Mouse (Mus musculus) subcutaneous adipose tissue, adult 2 months (tissue): ENCODE results near the gene Gemin2. TPM values are rescaled to one million over a fixed set of nuclear protein-coding genes. Genes with fewer than 3 reads are reported as not detected.

Experiments
- polyA plus RNA-seq: library from polyadenylated mRNA; depleted of rRNA; stranded (reverse); fragments of >200 nt; gene quantifications from 2 replicates; pipeline ENCODE4 v1.2.3, GENCODE M21; 2012; ENCODE audit warnings: low replicate concordance; rRNA removed

Gemin2 gene
- 1.7 and 4.1 TPM in 2 replicates for polyA plus RNA-seq

DNA sequence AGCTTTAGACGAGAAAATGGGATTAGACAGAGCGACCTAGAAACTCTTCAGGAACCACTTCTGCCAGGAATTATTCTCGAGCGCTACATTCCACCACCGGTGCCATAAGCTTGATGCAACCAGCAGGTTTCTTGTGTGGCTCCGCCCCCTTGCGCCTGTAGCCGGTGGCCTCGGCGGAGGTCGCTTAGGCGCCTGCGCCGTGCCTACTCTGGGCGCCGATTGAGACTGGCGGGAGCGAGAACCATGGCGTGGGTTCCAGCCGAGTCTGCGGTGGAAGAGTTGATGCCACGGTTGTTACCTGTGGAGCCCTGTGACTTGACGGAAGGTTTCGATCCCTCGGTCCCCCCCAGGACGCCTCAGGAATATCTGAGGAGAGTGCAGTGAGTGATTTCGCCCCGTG, at the start of gene Gemin2:
TSS of gene Gemin2 (plus strand) at position 160 of the 400 bp plus-strand sequence.

DNA sequence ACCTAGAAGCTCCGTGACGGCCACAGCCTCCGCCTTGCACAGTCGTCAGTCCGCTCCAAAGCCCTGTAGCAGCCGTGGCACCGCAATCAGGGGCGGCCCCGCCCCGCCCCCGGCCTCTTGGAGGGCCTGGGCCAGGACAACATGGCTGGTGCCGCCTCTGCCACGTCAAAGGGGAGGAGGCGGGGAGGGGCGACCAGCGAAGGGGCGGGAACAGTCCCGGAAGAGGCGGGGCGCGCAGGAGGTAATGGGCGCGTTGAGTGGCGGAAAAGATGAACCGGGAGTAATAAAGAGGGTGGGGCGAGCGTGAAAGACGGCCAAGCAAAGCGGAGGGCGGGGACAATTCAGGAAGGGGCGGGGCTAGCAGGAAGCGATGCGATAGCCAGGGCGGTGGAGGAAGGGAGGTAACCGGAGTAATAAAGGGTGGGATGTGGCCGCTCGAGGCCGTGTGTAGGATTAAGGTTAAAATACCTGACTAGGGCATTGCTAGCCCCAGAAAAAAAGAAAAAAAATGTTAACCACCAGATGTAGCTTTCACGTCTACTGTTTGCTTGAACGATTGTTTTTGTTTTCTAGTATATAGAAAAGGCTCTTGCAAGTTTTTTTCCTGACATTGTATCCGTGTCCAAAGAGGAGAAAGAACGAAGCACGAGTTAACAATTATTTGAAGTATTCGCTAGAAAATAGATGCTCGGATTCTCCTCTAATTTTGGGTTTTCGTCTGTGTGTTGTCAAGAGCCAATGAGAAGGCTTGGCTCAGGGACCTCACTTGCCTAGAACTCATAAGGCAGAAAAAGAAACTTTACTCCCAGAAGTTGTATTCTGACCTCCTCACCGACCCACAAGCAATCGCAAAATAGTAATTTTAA, 1.1 kb upstream of the Gemin2 start, which contains the start of gene Sec23a:
TSS of gene Sec23a (minus strand) at position 174 of the 866 bp plus-strand sequence.

DNA sequence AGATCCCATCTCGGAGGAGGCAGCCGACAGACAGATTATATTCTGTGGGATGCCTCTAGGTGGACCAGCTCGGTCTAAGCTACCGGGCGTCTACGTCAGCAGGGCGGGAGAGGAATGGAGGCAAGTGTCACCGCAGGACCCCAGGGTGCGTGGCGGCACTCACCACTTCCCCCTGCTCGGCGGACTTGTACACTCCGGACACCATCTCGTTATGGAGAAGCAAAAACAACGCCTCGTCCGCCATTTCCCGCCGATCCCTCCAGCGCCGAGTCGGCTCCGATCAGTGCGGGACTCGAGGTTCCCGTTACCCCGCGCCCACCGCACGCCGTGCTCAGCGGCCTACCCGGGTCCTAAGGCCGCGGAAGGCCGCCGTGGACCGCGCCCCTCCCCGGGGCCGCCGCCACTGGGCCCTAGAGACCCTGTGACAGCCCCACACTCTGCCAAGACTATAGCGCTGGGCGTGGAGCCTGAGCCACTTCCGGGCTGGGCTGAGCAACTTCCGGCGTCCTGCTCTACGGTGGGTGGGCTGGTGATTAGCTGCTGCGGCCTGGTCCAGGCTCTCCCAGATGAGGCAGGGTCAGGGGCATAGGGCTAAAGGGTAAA, 47.9 kb downstream of the Gemin2 start, which contains the start of gene Trappc6b:
TSS of gene Trappc6b (minus strand) at position 480 of the 603 bp plus-strand sequence.

DNA sequence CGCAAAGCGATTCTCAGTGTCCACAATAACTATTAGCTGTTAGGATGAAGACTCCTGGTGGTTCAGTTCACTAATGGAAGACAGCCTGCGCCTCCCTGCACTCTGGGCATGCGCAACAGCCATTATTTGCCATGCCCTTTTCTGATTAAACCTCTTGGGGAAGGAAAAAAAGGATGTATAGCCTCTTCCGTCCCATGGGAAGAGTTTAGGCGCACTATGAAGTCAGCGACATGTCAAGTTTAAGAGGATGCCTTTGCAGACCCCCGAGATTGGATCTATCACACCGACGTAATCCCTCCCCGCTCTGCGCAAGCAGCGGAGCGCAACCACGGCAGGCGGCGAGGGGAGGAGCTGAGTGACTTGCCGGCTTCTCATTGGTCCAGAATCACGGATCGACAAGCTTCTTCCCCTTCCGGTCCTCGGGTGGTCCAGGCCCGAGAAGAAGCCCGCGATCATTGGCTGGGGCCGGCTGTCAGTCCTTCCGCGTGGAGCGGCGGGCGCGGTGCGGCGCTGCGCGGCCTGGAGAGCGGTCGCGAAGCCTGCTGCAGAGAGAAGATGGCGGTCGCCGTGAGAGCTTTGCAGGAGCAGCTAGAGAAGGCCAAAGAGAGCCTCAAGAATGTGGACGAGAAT, 53.4 kb downstream of the Gemin2 start, which contains the start of gene Pnn:
TSS of gene Pnn (plus strand) at position 437 of the 630 bp plus-strand sequence.

Other genes starting within 250 kb of the Gemin2 start
- gene Sec23a, start 1.4 kb upstream of the Gemin2 start, polyA plus RNA-seq, result 27.7 and 34.3 TPM in 2 replicates
- 83.7 and 122 TPM in 2 replicates for gene Trappc6b, start 48.1 kb downstream of the Gemin2 start, polyA plus RNA-seq
- 8.5 and 16.6 TPM in 2 replicates for gene Pnn, start 53.5 kb downstream of the Gemin2 start, polyA plus RNA-seq
- 41.4 and 47.6 TPM in 2 replicates for gene Mia2, start 82.4 kb downstream of the Gemin2 start, polyA plus RNA-seq
- gene Fbxo33, start 206.3 kb downstream of the Gemin2 start, polyA plus RNA-seq, result 11.6 and 12.8 TPM in 2 replicates